Mouse (Mus musculus) embryo, embryonic 11 days (tissue): ENCODE data around the gene Pnn.
A peak's percentile ranks its signal among the peaks of the same experiment; 100 is the strongest.
"Not testable (repeated sequence)": the region's sequence is repeated elsewhere in the genome, so short reads cannot be mapped to it uniquely, and the experiment has no call there.

Experiments used
- DNase-seq: peaks from one replicate; pipeline ENCODE4 v3.0.0-alpha.2; 2015

Pnn gene

DNA sequence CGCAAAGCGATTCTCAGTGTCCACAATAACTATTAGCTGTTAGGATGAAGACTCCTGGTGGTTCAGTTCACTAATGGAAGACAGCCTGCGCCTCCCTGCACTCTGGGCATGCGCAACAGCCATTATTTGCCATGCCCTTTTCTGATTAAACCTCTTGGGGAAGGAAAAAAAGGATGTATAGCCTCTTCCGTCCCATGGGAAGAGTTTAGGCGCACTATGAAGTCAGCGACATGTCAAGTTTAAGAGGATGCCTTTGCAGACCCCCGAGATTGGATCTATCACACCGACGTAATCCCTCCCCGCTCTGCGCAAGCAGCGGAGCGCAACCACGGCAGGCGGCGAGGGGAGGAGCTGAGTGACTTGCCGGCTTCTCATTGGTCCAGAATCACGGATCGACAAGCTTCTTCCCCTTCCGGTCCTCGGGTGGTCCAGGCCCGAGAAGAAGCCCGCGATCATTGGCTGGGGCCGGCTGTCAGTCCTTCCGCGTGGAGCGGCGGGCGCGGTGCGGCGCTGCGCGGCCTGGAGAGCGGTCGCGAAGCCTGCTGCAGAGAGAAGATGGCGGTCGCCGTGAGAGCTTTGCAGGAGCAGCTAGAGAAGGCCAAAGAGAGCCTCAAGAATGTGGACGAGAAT, at the start of gene Pnn:
Gene Pnn (plus strand): TSS at position 437 of the 630 bp plus-strand sequence.
- DNase-seq = peak; percentile 98

DNA sequence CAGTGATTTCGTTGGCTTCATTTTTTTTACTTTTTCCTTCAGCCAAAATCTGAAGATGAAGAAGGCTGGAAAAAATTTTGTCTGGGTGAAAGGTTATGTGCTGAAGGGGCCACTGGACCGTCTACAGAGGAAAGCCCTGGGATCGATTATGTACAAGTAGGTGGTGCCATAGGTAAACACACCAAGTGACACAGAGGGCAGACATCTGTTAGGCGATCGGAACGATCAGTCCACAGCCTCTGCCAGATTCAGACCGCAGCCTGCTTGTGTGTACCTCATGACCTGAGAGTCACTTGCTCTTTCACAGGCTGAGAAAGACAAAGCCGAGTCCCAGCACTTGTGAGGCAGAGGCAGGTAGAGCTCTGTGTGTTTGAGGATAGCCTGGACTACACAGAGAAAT, 48.7 kb upstream of the Pnn start:
- no peak for DNase-seq

DNA sequence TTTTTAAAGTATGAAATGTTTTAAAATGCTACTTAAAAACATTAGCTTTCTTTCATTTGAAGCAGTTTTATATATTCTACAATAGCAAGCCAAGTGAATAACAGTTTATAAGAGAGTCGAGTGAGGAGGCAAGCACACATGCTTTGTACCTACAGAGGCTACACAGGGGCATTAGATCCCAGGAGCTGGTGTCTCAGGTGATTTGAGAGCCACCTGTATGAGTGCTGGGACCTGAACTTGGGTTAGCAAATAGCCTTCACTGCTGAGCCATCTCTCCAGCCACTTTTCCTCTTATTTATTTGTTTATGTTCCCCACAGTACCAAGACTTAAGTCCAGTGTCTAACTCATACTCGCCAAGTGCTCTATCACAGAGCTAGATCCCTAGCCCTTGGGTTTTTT, 46.8 kb upstream of the Pnn start:
- no peak for DNase-seq

DNA sequence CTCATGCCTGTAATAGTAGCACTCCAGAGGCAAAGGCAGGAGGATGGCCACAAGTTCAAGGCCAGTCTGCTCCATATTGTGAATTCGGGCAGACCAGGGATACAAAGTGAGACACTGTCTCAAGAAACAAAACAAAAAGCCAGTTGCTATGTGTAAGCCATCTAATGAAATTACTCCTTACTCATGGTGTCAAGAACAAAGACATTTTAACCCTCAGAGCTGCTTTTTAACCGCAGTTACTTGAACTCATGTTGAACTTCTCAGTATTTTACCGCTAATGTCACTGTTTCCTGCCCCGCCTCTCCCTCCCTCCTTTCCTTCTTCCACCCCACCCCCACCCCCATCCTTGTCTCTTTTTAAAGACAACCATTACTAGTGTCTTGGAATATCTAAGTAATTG, 45.4 kb upstream of the Pnn start:
- DNase-seq = no peak

DNA sequence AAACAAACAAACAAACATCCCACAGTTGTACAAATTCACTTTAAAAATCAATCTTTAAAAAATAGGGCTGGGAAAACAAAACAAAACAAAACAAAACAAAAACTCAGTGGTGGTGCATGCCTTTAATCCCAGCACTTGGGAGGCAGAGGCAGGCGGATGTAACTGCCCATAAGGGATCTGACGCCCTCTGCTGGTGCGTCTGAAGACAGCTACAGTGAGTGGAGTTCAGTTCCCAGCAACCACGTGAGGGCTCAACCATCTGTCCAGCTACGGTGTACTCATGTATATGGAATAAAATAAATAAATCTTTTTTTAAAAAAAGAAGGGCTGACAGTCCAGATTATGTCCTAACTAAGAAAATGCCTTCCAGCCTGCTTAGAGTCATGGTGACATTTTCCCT, 34.6 kb upstream of the Pnn start:
- no peak for DNase-seq

DNA sequence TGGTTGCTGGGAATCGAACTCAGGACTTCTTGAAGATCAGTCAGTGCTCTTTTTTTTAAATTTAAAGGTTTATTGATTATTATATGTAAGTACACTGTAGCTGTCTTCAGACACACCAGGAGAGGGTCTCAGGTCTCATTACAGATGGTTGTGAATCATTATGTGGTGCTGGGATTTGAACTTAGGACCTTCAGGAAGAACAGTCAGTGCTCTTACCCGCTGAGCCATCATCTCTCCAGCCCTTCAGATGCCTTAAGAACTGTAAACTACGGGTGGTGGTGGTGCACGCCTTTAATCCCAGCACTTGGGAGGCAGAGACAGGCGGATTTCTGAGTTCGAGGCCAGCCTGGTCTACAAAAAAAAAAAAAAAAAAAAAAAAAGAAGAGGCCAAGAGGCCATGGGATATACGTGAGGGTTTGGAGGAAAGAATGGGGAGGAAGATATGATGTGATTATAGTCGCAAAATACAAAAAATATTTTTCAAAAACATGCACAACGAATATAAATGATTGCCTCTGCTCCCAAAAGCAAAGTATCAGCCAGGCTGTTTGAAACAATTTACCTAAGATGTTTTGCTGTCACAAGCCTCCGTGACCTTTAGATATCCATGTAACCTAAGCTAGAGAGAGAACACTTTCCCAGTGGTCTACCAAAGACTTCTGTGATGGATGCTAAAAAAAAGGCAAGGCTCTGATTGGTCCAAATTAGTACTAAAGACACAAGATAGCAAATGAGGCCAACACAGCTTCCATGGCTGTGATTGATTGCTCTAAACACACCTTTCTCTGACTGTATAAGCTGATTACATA, 27.3 kb upstream of the Pnn start:
- no peak for DNase-seq

DNA sequence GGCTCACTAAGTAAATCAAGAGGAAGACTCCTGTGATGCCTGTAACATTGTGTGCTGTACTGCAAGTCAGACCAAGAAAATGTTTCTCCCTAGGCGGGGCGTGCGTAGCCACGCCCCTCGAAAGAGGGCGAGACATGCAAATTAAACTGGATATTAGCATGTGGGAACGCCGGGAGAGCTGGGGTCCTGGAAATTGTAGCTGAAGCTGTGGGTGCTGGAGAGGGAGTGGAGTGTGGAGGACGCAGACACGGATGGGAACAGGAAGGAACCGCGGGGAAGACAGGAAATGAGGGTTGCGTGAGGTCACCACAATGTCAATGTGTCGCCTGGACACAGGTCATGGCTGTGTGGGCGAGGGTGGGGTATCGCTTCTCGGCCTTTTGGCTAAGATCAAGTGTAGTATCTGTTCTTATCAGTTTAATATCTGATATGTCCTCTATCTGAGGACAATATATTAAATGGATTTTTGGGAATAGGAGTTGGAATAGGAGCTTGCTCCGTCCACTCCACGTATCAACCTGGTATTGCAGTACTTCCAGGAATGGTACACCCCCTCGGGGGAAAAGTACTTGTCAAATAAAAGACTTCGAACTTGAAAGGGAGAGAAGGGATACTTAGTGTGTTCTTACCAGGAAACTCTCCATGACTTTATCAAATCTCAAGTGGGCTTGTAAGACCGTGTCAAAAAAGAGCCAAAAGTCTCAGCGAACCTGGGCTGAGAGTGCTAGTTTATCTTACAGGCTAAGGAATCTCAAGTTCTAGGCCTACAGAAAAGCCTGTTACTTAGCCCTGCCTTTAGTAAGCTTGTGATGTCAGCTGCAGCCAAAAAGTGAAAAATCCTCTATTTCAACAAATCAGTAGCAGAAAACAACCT, 26.5 kb upstream of the Pnn start:
- DNase-seq = peak; percentile 88

DNA sequence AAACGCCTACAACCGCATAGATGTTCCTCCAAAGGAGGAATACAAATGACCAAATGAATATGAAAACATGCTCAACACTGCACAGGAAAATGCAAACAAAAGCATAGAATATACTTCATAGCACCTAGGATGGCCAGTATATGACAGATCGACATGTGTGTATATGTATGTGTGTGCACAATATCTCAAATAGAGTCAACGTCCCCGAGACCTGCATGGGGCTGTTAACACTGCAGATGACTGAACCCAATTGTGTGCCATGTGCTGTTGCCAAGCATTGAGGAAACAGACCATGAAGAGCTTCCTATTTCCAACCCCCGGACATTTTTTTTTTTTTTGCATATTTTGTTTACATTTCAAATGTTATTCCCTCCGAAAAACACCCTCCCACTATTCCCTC, 25.8 kb upstream of the Pnn start:
- DNase-seq = no peak

DNA sequence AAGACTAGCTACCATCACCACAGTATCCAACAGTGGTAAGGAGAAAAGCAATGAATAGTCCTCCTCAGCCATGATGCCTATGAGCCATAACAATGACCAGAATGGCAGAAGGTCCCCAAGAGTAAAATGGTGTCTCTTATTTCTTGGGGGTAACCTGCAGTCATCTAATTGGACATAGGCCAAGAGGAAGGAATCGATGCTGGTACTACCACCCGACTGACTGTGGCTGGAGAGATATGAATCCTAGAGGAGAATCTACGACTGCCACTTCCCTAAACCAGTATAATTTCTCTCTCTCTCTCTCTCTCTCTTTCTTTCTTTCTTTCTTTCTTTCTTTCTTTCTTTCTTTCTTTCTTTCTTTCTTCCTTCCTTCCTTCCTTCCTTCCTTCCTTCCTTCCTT, 14.2 kb upstream of the Pnn start:
- DNase-seq = no peak

DNA sequence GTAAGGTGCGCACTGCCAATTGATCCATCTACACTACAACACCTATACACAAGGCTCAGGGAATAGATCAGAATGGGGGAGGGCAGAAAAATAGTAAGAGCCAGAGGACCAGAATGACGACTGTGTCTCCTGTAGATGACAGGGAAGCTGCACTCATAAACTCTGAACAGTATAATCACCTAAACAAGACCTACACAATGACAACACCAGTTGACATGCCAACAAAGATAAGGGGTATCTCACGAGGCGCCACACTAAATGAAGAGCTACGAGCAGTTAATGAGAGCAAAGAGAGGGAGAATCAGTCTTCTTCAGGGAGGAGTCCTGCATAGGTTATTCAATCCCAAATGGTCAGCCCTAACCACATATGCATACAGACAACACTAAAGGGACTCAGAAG, 13.5 kb upstream of the Pnn start:
- no peak for DNase-seq

DNA sequence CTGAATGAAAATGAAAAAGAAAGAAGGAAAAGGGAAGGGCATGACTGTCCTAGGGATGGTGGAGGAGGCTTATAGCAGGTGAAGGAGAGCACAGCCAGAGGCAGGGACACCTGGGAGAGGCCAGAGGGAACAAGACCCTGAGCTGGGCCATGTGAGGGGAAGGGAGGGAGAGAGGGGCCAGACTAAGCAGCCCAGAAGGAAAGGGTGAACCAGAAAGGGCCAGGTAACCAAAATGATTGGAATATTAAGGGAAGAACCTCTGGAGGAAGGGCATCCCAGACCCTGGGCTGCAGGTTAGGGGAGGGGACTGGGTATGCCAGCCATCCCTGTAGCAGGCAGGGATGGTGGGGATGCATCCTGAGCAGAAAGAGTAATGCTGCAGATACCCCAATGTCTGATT, 12.7 kb upstream of the Pnn start:
- no peak for DNase-seq

DNA sequence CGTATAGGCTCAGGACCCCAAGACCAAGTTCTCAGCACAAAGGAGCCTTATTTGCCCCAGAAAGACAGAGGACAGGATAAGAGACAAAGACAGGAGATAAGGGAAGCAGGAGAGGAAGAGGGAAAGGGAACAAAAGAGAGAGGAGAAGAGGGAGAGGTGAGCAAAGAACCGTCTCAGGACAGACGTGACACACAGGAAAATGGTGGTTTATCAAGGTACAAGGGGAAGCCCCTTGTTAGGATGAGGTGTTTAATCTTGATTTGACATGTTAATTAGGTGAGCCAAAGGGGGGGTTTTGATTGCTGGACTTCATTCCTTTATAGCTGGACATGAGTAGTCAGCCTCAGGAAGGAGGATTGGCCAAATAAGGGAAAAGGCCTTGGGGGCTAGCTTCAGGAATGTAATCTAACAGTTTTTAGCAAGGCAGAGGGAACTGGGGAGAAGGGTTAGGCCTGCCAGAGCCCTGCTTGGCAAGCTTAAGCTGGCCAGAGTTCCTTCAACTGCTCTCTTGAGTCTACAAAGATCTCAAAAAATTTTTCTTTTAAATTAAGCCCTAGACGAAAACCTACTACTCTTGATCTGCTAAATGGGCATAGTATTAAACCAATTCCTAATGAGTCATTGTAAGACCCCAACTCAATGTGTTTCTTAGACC, 11.4 kb upstream of the Pnn start:
- DNase-seq = no peak

DNA sequence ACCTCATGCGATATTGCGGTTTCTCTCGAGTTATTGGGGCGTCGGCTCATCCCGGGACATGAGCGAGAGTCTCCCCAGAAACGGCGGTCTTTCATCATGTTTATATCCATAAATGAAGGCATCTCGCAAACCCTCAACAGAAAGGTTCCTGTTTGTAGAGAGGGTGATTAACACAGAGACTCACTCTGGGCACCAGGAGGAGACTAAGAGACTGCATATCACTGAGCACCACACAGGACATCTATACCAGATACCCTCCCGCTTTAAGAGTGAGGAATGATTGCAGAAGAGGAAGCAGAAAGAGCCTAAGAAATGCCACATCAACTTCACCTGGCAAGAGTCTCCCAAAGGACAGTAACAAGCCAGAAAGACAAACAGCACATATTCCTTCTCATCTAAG, 10.5 kb upstream of the Pnn start:
- DNase-seq = no peak

DNA sequence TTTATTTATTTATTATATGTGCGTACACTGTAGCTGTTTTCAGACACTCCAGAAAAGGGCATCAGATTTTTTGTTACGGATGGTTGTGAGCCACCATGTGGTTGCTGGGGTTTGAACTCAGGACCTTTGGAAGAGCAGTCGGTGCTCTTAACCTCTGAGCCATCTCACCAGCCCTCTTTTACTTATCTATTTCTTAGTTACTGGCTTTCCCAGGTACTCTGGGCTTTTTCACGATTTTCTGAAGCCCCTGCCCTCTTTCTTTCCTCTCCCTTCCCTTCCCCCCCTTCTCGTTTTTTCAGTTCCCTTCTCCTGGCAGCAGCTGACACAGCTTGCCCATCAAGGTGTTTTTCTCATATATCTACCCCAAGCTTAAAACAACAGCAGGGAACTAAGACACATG, 8.4 kb upstream of the Pnn start:
- DNase-seq = not testable (repeated sequence)

DNA sequence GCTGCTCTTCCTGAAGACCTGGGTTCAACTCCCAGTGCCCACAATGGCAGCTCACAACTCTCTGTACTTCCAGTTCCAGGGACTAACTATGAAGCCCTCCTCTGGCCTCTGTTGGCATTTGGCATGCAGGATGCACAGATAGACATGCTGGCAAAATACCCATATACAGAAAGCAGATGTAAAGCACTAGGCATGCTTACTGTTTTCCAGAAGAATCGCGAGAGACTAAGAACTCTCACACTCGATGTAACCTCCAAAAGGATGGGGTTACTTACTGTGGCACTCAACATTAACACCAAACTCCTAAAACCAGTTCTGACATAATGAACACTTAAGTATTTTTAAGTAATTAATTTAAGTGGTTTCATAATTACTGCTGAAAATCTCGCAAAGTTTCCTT, 6.4 kb upstream of the Pnn start:
- DNase-seq = no peak

DNA sequence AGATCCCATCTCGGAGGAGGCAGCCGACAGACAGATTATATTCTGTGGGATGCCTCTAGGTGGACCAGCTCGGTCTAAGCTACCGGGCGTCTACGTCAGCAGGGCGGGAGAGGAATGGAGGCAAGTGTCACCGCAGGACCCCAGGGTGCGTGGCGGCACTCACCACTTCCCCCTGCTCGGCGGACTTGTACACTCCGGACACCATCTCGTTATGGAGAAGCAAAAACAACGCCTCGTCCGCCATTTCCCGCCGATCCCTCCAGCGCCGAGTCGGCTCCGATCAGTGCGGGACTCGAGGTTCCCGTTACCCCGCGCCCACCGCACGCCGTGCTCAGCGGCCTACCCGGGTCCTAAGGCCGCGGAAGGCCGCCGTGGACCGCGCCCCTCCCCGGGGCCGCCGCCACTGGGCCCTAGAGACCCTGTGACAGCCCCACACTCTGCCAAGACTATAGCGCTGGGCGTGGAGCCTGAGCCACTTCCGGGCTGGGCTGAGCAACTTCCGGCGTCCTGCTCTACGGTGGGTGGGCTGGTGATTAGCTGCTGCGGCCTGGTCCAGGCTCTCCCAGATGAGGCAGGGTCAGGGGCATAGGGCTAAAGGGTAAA, 5.6 kb upstream of the Pnn start, which contains the start of gene Trappc6b:
Gene Trappc6b (minus strand): TSS at position 480 of the 603 bp plus-strand sequence.
- DNase-seq = peak; percentile 90

DNA sequence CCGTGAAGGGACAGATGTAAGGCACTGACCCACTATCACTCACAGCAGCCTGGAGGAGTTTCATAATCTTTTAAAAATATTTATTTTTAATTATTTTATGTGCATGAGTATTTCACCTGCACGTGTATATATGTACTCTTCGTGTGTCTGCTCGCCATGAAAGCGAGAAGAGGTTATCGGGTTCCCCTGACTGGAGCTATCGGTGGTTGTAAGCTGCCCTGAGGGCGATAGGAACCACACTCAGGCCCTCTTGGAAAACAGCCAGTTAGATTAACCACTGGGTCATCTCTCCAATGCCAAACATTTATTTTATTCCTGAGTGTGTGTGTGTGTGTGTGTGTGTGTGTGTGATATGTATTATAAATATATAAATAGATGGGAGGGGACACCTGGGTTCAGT, 1.8 kb upstream of the Pnn start:
- DNase-seq = no peak

DNA sequence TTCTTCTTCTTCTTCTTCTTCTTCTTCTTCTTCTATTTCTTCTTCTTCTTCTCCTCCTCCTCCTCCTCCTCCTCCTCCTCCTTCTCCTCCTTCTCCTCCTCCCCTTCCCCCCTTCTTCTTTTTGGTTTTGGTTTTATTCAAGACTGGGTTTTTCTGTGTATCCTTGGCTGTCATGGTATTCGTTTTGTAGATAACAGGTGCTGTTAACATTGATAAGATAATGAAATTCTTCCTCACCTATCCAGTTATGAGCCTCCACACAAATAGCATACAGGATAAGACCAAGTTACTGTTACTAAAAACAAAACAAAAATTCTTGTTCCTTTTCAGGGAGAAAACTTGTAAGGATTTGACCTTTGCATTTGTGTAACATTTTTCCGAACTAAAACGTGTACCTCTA, 908 bp upstream of the Pnn start:
- no peak for DNase-seq

DNA sequence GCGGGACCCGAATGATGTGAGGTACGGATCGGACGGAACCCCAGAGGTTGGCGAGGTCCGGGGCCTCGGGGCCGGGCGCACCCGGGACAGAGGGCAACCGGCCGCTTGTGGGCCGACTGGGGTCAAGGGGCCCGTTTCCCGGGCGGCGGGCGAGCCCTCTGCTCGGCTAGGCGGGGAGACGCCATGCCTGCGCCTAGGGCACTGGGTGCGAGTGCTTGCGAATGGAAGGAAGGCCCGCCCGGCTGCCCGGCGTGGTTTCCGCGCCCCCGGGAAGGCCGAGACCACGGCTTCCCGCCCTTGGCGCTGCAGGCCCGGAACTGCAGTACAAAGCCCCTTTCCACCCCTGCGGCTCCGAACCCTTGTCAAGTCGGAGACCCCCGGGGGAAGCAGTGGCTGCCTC, 411 bp downstream of the Pnn start:
- DNase-seq = peak; percentile 51

DNA sequence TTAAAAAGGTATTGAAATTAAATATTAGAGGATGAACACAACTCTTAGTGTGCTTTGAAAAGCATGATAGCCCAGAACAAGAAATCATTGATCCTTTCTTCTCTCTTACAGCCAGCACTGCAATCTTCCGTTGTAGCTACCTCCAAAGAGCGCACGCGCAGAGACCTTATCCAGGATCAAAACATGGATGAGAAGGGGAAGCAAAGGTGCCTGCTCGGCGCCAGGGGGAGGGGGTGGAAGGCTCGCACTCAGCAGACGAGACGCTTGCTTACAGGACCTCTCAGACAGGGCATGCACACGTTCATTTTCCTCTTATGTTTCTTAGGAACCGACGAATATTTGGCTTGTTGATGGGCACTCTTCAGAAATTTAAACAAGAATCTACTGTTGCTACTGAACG, 2.1 kb downstream of the Pnn start:
- no peak for DNase-seq

DNA sequence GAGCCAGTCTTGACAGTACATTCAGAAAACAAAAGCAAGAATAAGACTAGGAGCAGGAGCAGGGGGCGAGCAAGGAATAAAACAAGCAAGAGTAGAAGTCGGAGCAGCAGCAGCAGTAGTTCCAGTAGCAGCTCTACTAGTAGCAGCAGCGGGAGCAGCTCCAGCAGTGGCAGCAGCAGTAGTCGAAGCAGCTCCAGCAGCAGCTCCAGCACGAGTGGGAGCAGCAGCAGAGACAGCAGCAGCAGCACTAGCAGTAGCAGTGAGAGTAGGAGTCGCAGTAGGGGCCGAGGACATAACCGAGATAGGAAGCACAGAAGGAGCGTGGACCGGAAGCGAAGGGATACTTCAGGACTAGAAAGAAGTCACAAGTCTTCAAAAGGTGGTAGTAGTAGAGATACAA, 5.6 kb downstream of the Pnn start:
- DNase-seq = no peak

DNA sequence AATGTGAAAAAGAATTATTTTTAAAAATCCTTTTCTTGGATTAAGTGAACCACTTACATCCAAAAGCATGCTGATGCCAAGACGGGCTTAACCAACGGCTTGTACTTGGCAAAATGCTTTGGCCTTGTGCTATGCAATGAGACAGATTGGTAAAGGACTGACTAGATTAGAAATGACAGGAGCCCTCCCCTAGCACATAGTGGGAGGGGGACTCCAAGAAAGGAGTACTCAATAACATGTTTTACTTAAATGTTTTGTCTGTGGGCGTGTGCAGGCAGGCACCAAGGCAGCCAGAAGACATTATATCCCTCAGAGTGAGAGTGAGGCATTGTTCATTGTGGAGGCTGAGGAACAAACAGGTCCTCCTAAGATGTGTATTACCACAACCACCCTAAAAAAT, 7.4 kb downstream of the Pnn start:
- DNase-seq = no peak

DNA sequence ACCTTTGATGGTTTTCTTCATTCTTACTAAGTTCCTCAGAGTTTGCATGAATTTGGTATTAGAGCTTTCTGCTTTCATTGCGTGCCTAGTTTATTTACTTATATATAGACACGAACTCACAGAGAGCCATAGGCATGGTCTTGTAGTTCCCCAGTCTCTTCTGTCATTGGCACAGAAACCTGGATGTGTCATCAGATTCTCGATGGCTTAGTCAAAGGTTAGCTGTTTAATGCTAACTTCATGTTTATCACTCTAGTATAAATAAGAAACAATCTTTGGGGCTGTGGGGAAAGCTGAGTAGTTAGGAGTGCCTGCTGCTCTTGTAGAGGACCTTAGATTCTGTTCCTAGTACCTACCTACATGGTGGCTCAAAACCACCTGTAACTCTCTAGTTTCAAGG, 10.3 kb downstream of the Pnn start:
- DNase-seq = no peak
